Mouse (Mus musculus) kidney, embryonic 15.5 days (tissue): ENCODE results near the gene Casq2. TPM values are rescaled to one million over a fixed set of nuclear protein-coding genes. Genes with fewer than 3 reads are reported as not detected.

Experiments used
- ATAC-seq: fragments of 200-750 bp; cut with Nextera tagmentation; replicated peaks from 2 replicates; pipeline ENCODE4 v1.8.0; 2017; ENCODE audit warnings: moderate TSS enrichment; ENCODE audit not compliant: low FRiP score
- H3K27ac ChIP-seq: fragments of 300-500 bp; sonication (generic); 2 replicates; pipeline ENCODE4 v1.5.1; 2015; ENCODE audit warnings: mild to moderate bottlenecking, inconsistent platforms
- H3K27me3 ChIP-seq: fragments of 300-500 bp; sonication (generic); 2 replicates; pipeline ENCODE4 v1.6.1; 2015; ENCODE audit warnings: inconsistent platforms
- H3K36me3 ChIP-seq: fragments of 300-500 bp; sonication (generic); 2 replicates; pipeline ENCODE4 v1.6.1; 2015; ENCODE audit warnings: inconsistent platforms
- H3K4me1 ChIP-seq: fragments of 300-500 bp; sonication (generic); 2 replicates; pipeline ENCODE4 v1.6.1; 2015; ENCODE audit warnings: inconsistent platforms
- H3K4me2 ChIP-seq: fragments of 300-500 bp; sonication (generic); 2 replicates; pipeline ENCODE4 v1.6.1; 2015; ENCODE audit warnings: moderate library complexity, mild to moderate bottlenecking, inconsistent platforms
- H3K4me3 ChIP-seq: fragments of 300-500 bp; sonication (generic); replicated peaks from 2 replicates; pipeline ENCODE4 v1.5.1; 2015; ENCODE audit warnings: mild to moderate bottlenecking, inconsistent platforms
- H3K9ac ChIP-seq: fragments of 300-500 bp; sonication (generic); 2 replicates; pipeline ENCODE4 v1.6.1; 2015; ENCODE audit warnings: mild to moderate bottlenecking, inconsistent platforms
- H3K9me3 ChIP-seq: fragments of 300-500 bp; sonication (generic); replicated peaks from 2 replicates; pipeline ENCODE4 v1.6.1; 2016; ENCODE audit warnings: inconsistent platforms
- WGBS: fragments of 180-500 bp; shearing (Covaris S2); methylation state at CpG from one replicate; pipeline ENCODE4 v1.1.7; 2015; ENCODE audit warnings: mixed read lengths; 5-methylcytosine and 5-hydroxymethylcytosine counted together
- polyA plus RNA-seq: library from polyadenylated mRNA; unstranded; fragments of >200 nt; fragmentation: Nextera tagmentation; extraction: Ambion mirVana; gene quantifications from 2 replicates; pipeline ENCODE4 v1.2.1, GENCODE M21; 2015

Gene Casq2
- polyA plus RNA-seq, 1 experiment from 2014 or later, result 6.6 TPM

GRCm38 (mm10) chr3:102062671-102063010 lies 23.6 kb upstream of the Casq2 start:
- H3K4me1 ChIP-seq, result no peaks in the 10 kb centered on the region
- no peaks in the 10 kb centered on the region for H3K36me3 ChIP-seq
- H3K27ac ChIP-seq, result no peak overlapping the region
- no peak for ATAC-seq
- H3K9ac ChIP-seq, result no peak overlapping the region
- H3K27me3 ChIP-seq, result no peaks in the 10 kb centered on the region
- H3K9me3 ChIP-seq, result no peaks in the 10 kb centered on the region
- H3K4me3 ChIP-seq, result no peak overlapping the region
- no peak overlapping the region for H3K4me2 ChIP-seq
- WGBS, result 33% methylated on average over 8 of the region's 8 CpGs

GRCm38 (mm10) chr3:102063273-102064120 lies 22.7 kb upstream of the Casq2 start:
- no peaks in the 10 kb centered on the region for H3K27me3 ChIP-seq
- H3K36me3 ChIP-seq, result no peaks in the 10 kb centered on the region
- H3K9ac ChIP-seq, result no peak overlapping the region
- H3K27ac ChIP-seq, result no peak overlapping the region
- H3K4me1 ChIP-seq, result no peaks in the 10 kb centered on the region
- no peak overlapping the region for H3K4me2 ChIP-seq
- H3K9me3 ChIP-seq, result no peaks in the 10 kb centered on the region
- H3K4me3 ChIP-seq, result no peak overlapping the region
- 70% methylated on average over 10 of the region's 10 CpGs for WGBS
- ATAC-seq, result no peak

- ATAC-seq, result no peak
- H3K4me2 ChIP-seq, result no peak overlapping the region
- H3K36me3 ChIP-seq, result no peaks in the 10 kb centered on the region
- WGBS, result 82% methylated on average over 6 of the region's 6 CpGs
- no peak overlapping the region for H3K4me3 ChIP-seq
- no peak overlapping the region for H3K9ac ChIP-seq
- no peak overlapping the region for H3K27ac ChIP-seq
- no peaks in the 10 kb centered on the region for H3K4me1 ChIP-seq
- no peaks in the 10 kb centered on the region for H3K27me3 ChIP-seq
- no peaks in the 10 kb centered on the region for H3K9me3 ChIP-seq
Observed at GRCm38 (mm10) chr3:102064566-102064965, 21.6 kb upstream of the Casq2 start.

- no peaks in the 10 kb centered on the region for H3K27me3 ChIP-seq
- no peak overlapping the region for H3K4me3 ChIP-seq
- H3K9ac ChIP-seq, result no peak overlapping the region
- no peak overlapping the region for H3K27ac ChIP-seq
- WGBS, result 62% methylated on average over 1 of the region's 1 CpGs
- H3K4me1 ChIP-seq, result no peaks in the 10 kb centered on the region
- H3K9me3 ChIP-seq, result no peaks in the 10 kb centered on the region
- no peaks in the 10 kb centered on the region for H3K36me3 ChIP-seq
- H3K4me2 ChIP-seq, result no peak overlapping the region
- ATAC-seq, result no peak
Observed at GRCm38 (mm10) chr3:102067306-102067705, 18.9 kb upstream of the Casq2 start.

GRCm38 (mm10) chr3:102067861-102068260 lies 18.4 kb upstream of the Casq2 start:
- no peak overlapping the region for H3K9ac ChIP-seq
- no peak for ATAC-seq
- WGBS, result 93% methylated on average over 2 of the region's 2 CpGs
- H3K36me3 ChIP-seq, result no peaks in the 10 kb centered on the region
- no peaks in the 10 kb centered on the region for H3K27me3 ChIP-seq
- H3K4me3 ChIP-seq, result no peak overlapping the region
- H3K4me1 ChIP-seq, result no peaks in the 10 kb centered on the region
- no peaks in the 10 kb centered on the region for H3K9me3 ChIP-seq
- no peak overlapping the region for H3K27ac ChIP-seq
- no peak overlapping the region for H3K4me2 ChIP-seq

GRCm38 (mm10) chr3:102069260-102069659 lies 17.0 kb upstream of the Casq2 start:
- 84% methylated on average over 4 of the region's 4 CpGs for WGBS
- no peak for ATAC-seq

GRCm38 (mm10) chr3:102069686-102070085 lies 16.5 kb upstream of the Casq2 start:
- no peaks in the 10 kb centered on the region for H3K36me3 ChIP-seq
- H3K9me3 ChIP-seq, result no peaks in the 10 kb centered on the region
- H3K4me1 ChIP-seq, result no peaks in the 10 kb centered on the region
- H3K27me3 ChIP-seq, result no peaks in the 10 kb centered on the region
- 77% methylated on average over 5 of the region's 5 CpGs for WGBS
- H3K4me2 ChIP-seq, result no peak overlapping the region
- ATAC-seq, result no peak
- no peak overlapping the region for H3K27ac ChIP-seq
- no peak overlapping the region for H3K9ac ChIP-seq
- H3K4me3 ChIP-seq, result no peak overlapping the region

More at GRCm38 (mm10) chr3:102069260-102069659, 17.0 kb upstream of the Casq2 start:
- Histone ChIP-seq H3K27me3 (no peaks in the 10 kb centered on the region), H3K27ac (no peak overlapping the region), H3K4me2 (no peak overlapping the region), H3K4me3 (no peak overlapping the region), H3K9me3 (no peaks in the 10 kb centered on the region), H3K36me3 (no peaks in the 10 kb centered on the region), H3K9ac (no peak overlapping the region), H3K4me1 (no peaks in the 10 kb centered on the region)

- H3K9ac ChIP-seq, result no peak overlapping the region
- WGBS, result 93% methylated on average over 7 of the region's 7 CpGs
- H3K4me3 ChIP-seq, result no peak overlapping the region
Observed at GRCm38 (mm10) chr3:102070360-102070759, 15.9 kb upstream of the Casq2 start.

GRCm38 (mm10) chr3:102071016-102071415 lies 15.2 kb upstream of the Casq2 start:
- 98% methylated on average over 3 of the region's 3 CpGs for WGBS
- Histone ChIP-seq H3K36me3 (no peaks in the 10 kb centered on the region), H3K4me3 (no peak overlapping the region), H3K27ac (no peak overlapping the region), H3K4me2 (no peak overlapping the region), H3K9me3 (no peaks in the 10 kb centered on the region), H3K27me3 (no peaks in the 10 kb centered on the region), H3K9ac (no peak overlapping the region), H3K4me1 (no peaks in the 10 kb centered on the region)
- ATAC-seq, result no peak

More at GRCm38 (mm10) chr3:102070360-102070759, 15.9 kb upstream of the Casq2 start:
- Histone ChIP-seq H3K36me3 (no peaks in the 10 kb centered on the region), H3K4me2 (no peak overlapping the region), H3K4me1 (no peaks in the 10 kb centered on the region), H3K9me3 (no peaks in the 10 kb centered on the region), H3K27me3 (no peaks in the 10 kb centered on the region), H3K27ac (no peak overlapping the region)
- no peak for ATAC-seq

- Histone ChIP-seq H3K27me3 (0 out of 2 replicates have a peak, but pooled peaks cover 5% of the 10 kb centered on the region), H3K4me3 (no peak overlapping the region), H3K4me2 (no peak overlapping the region), H3K9me3 (no peaks in the 10 kb centered on the region), H3K9ac (no peak overlapping the region), H3K4me1 (no peaks in the 10 kb centered on the region), H3K36me3 (no peaks in the 10 kb centered on the region), H3K27ac (no peak overlapping the region)
- WGBS, result 83% methylated on average over 2 of the region's 2 CpGs
- ATAC-seq, result no peak
Observed at GRCm38 (mm10) chr3:102079413-102079812, 6.8 kb upstream of the Casq2 start.

- ATAC-seq, result peak; percentile 89
- Histone ChIP-seq H3K9me3 (no peaks in the 10 kb centered on the region), H3K4me3 (no peak overlapping the region), H3K36me3 (no peaks in the 10 kb centered on the region), H3K9ac (no peak overlapping the region), H3K27ac (no peak overlapping the region), H3K4me2 (no peak overlapping the region), H3K4me1 (no peaks in the 10 kb centered on the region), H3K27me3 (0 out of 2 replicates have a peak, but pooled peaks cover 9% of the 10 kb centered on the region)
- WGBS, result 15% methylated on average over 3 of the region's 3 CpGs
Observed at GRCm38 (mm10) chr3:102081862-102082261, 4.4 kb upstream of the Casq2 start.

GRCm38 (mm10) chr3:102083589-102084230 lies 2.5 kb upstream of the Casq2 start:
- Histone ChIP-seq H3K27me3 (0 out of 2 replicates have a peak, but pooled peaks cover 9% of the 10 kb centered on the region), H3K4me2 (no peak overlapping the region), H3K36me3 (no peaks in the 10 kb centered on the region), H3K4me1 (no peaks in the 10 kb centered on the region), H3K27ac (no peak overlapping the region), H3K9ac (no peak overlapping the region), H3K4me3 (no peak overlapping the region), H3K9me3 (no peaks in the 10 kb centered on the region)
- WGBS, result 41% methylated on average over 13 of the region's 13 CpGs
- ATAC-seq, result 0 out of 2 replicates have a peak, but pooled peaks have one; percentile 44
